Mouse (Mus musculus): ENCODE data around the gene Lfng.

Lfng gene

DNA sequence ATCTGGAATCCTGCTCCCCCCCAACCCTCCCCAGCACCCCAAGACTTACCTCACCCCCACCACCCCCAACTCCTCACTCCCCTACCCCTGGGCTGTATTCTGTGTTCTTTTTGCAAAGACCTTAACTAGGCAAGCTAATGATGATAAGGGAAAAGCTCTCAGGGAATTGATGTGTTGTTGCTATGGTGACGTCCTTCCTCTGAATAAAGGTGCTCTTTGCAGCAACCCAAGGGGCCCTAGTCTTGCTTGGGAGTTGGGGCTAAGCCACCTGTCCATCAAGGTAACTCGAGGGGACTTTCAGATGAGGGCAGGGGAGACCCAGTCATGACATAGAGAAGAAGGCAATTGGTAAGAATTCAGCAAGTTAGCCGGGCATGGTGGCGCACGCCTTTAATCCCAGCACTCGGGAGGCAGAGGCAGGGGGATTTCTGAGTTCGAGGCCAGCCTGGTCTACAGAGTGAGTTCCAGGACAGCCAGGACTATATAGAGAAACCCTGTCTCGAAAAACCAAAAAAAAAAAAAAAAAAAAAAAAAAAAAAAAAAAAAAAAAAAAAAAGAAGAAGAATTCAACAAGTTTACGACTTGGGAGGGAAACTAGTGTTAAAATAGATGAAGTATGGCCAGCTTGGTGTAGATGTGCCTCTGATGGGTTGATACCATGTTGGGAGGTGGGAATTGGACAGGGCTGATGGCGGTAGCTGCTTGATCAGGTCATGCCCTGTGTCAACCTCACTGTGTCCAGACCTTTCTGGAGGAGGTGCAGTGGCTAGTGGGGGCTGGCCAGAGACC is 8.4 kb downstream of the Lfng start:
- no peak for DNase-seq (ENCODE audit: low read depth, low spot score)

GRCm38 (mm10) chr5:140616110-140616503 is 9.0 kb downstream of the Lfng start:
- no peak for DNase-seq (ENCODE audit: low read depth, low spot score)

DNA sequence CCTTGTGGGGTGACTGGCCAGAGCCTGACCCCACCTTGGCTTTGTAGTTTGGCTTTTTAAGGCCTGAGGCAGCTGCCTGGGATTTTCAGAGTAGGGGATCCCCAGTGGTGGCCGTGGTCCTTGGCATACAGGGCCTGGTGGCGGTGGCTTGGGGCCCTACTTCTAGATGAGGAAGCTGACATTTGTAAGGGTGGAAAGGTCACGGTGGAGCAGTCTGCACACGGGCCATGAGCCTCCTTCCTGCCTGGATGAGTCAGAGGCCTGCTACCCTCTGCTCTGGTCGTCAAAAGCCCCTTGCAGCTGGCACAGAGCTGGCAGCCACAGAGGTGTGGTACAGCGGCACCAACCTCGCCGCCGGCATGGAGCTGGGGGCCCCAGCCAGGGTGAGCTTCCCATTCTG is 9.6 kb downstream of the Lfng start:
- no peak for DNase-seq (ENCODE audit: low read depth, low spot score)

- no peak for DNase-seq (ENCODE audit: low read depth, low spot score)
Measured at GRCm38 (mm10) chr5:140617714-140618113, 10.6 kb downstream of the Lfng start.

- DNase-seq (ENCODE audit: low read depth, low spot score), result no peak
Measured at GRCm38 (mm10) chr5:140619151-140619771, 12.1 kb downstream of the Lfng start.

DNA sequence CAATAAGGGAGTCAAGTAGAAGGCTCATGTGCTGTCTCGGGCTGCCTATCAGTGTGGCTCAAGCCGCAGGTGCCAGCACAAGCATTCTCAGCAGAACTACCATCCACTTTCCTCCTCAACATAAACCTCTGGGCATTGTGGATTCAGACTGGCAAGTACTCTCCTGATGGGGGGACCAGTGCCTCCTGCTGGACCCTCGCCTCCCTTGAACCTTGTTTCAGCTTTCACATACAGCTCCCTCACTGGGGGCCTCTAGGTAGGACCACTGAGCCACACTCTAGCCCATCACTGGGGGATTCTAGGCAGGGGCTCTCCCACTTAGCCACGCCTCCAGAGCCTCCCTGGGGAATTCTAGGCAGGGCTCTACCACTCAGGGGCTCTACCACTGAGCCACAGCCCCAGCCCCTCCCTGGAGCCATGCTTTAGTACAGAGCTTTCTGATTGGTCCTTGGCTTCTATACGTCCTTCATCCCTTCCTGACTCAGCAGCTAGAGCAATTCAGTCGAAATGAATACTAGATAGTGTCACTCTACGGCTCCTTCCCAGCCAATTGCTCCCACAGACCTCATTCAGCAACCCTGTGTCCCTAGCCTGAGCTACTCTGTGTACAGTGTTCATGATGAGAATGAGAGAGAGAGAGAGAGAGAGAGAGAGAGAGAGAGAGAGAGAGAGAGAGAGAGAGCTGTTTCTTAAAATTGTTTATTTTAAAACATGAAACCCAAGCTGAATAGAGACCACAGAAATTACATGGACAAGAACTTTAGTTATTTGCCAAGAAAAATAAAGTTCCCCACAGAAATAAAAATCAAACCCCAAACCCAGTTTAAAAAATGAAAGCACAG is 13.0 kb downstream of the Lfng start:
- DNase-seq (ENCODE audit: low read depth, low spot score), result no peak

GRCm38 (mm10) chr5:140621092-140621491 is 14.0 kb downstream of the Lfng start:
- no peak for DNase-seq (ENCODE audit: low read depth, low spot score)

DNA sequence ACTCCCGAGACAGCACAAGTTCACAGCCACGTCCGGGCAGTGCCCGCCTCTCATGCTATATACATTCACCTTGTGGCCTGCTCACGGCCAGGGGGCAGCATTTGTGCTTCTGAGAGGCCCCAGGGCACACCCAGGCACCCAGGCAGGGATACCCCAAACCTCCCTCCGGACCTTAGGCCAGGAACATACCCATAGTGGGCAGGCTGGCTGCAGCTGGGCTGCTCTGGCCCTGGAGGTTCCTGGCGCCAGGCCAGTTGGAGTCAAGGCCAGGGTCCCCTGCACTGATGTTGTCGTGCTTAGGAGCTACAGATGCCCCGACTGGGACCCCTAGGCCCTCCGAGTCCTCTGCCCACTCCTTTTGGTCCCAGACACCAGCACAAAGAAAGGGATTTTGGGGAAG is 14.4 kb downstream of the Lfng start:
- DNase-seq (ENCODE audit: low read depth, low spot score), result no peak

- no peak for DNase-seq (ENCODE audit: low read depth, low spot score)
Measured at GRCm38 (mm10) chr5:140622978-140623670, 16.0 kb downstream of the Lfng start.

- DNase-seq (ENCODE audit: low read depth, low spot score), result no peak
Measured at GRCm38 (mm10) chr5:140623791-140624190, 16.7 kb downstream of the Lfng start.

DNA sequence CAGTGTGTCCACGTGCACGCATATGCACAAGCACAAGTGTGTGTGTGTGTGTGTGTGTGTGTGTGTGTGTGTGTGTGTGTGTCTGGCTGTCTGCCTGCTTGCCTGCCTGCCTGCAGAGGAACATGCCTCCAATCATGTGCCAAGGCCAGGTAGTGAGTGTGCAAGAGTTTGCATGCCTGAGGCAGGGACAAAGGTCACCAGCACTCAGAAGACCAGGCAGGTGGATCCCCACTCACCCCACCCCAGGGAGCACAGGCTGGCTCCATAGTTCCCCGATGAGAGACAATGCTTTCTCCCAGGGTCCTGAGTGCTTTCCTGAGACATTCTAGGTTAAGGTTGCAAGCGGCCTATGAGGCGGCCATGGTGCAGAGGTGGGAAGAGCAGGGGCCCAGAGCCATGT is 17.1 kb downstream of the Lfng start:
- no peak for DNase-seq (ENCODE audit: low read depth, low spot score)

DNA sequence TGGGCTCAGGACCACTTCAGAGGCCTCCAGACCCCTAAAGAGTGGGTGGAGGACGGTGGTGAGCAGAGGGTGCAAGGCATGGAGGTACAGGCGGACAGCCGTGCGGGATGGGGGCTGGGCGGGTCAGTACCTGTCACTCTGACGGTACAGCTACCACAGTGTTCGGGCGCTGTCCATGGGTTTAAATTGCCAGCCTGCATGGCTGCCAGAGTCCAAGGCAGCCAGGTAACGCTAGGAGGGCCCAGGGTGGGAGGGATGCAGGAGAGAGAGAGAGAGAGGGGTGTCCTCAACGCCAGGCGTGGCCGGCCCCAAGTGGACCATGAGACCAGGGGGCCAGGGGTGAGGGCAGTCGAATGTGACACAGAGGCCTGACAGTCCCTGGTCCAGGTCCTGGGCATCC is 17.8 kb downstream of the Lfng start:
- no peak for DNase-seq (ENCODE audit: low read depth, low spot score)

DNA sequence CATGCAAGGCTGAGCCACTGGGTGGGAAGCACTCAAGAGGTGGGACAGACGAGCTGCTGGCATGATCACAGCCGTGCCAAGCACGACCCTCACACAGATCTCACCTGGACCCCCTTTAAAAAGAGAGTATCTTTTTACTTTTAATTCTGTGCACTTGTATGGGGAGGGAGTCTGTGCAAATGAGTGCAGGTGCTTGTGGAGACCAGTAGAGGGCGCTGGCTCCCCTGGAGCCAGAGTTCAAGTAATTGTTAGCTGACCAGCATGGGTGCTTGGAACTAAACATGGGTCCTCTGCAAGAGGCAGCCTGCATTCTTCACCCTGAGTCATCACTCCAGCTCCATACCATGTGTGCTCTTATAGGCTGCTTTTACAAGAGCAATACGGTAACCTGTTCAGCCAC is 20.5 kb downstream of the Lfng start:
- no peak for DNase-seq (ENCODE audit: low read depth, low spot score)

DNA sequence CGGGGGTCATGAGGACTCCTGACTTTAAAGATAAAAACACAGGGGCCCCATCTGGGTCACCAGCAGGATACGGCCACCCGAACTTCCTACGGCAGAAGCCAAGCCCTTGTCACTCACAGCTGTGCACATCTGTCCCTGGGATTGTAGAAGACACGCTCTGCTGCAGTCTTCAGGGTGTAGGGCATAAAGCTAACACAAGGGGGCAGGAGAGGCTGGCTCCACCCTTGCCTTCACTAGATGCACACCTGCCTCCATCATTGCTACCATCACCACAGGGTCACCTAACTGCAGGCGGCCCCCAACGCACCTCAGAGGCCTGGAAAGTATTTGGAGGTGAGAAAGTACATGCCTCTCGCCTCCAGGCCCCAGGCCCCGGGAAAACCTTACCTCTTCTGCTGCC is 21.9 kb downstream of the Lfng start:
- DNase-seq (ENCODE audit: low read depth, low spot score), result no peak

DNA sequence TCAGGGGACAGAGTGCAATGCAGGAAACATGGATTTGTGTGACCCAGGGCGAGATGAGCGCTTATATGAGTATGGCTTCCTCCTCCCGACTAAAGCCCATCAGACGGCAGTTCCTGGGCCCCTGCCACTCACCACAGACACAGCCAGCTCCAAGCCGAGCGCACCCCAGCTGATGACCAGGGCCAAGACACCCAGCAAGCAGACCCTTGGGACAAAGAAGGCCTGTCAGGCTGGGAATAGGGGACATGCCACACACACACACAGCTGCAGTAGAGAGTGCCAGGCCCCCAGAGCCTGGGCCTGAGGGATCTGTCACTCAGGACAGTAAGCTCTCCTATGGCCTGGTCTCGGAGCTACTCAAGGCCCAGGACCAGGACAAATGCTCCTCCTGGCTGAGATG is 26.3 kb downstream of the Lfng start:
- DNase-seq (ENCODE audit: low read depth, low spot score), result no peak

GRCm38 (mm10) chr5:140634798-140635722 is 27.9 kb downstream of the Lfng start:
- no peak for DNase-seq (ENCODE audit: low read depth, low spot score)

DNA sequence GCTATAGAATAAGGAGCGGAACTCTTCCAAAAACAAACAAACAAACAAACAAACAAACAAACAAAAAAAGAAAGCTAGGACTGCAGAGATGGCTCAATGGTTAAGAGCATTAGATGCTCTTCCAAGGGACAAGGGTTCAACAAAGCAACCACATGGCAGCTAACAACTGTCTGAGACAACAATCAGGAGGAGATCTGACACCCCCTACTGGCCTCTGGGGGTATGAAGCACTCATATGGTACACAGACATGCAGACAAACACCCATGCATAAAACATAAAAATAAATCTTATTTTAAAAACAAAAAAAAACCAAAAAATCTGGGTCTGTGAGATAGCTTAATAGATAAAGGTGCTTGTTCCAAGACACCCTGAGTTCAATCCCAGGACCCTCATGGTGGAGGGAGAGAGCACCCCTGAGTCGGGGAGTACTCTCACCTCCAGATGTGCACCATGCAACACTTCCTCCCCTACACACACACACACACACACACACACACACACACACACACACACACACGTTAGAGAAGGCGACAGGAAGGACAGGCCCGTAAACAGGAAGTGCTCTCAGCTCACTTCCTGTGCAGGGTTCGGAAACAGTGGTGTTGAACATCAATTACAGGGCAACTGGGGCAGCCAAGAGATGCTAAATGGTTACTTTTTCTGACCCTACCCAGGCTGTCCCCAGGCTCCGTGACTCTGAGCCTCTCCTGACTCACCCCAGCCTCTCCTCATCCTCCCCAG is 29.4 kb downstream of the Lfng start:
- no peak for DNase-seq (ENCODE audit: low read depth, low spot score)

DNA sequence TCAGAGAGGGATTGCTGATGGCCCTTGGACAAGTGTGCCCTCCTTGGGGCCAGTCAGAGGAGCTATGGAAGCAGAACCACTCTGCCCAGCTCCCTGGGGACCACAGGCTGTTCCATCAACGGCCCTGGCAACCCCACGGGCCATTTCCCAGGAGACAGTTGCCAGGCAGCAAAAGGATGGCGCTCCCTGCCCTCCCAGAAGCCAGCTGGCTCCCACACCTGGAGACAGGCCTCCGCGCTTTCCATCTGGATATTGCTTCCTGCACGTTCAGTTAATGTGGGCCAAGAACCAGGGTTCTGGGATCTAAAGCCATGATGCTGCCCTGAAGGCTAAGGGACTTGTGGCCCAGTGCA is 29.9 kb downstream of the Lfng start:
- DNase-seq (ENCODE audit: low read depth, low spot score), result no peak

DNA sequence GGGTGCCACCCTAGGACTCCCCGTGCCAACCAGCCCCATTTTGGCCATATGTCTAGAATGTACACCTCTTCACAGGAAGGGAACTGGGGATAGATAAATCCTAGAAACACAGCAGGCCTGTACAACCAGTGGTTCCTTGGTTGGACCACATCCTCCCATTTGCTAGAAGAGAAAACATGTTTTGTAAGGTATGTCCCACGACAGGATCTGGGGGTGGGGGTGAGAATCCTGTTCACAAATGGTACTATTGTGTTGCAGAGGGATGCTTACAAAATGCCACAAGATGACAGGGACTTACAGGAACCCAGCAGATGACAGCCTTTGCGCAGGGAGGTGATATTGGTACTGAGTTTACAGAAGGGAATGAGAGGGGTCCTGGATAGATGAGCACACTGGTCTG is 30.9 kb downstream of the Lfng start:
- no peak for DNase-seq (ENCODE audit: low read depth, low spot score)

DNA sequence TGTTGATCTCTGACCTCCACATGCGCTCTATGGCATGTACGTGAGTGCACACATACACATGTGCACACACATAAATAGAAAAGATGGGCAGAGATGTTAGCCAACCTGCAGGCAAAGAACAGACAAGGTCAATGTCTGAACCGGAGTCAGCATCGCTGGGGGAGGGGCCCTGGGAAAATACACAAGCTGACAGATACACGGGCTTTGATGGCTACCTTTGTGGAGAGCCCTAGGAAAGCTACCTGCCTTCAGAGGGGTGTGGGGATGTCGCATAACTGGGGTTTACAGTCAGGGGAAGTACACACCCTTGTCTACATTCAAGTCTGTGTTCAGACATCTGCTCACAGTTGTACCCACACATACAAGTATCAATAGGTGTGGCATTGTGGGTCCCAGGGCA is 31.4 kb downstream of the Lfng start:
- no peak for DNase-seq (ENCODE audit: low read depth, low spot score)

All from embryo, embryonic 11.5 days (tissue).